Mouse (Mus musculus): ENCODE measurements around the gene Chic1. TPM values are rescaled to one million over a fixed set of nuclear protein-coding genes. Genes with fewer than 3 reads are reported as not detected.
A peak's percentile ranks its signal among the peaks of the same experiment; 100 is the strongest.

The Chic1 gene
- polyA plus RNA-seq (2015; fragmentation: Nextera tagmentation; extraction: Ambion mirVana), result 4.4 and 5.0 TPM in 2 replicates

DNA sequence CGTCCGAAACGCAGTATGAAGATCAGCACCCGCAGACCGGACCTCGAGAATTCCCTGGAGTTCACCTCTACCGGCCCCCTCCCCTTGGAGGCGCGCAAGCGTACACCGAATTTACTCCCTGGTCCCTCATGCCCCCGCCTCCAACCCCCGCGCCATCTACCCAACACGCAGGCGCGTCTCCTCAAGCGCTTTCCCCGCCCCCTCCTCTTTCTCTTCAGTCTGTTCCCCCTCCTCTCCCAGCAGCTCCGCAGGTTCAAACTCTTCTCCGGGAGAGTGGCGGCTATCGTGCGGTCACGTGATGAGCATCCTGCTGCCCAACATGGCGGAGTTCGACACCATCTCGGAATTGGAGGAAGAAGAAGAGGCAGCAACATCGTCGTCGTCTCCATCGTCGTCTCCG lies at the start of gene Chic1:
Chic1 (plus strand) TSS at position 190 of the 400 bp plus-strand sequence.
- Histone ChIP-seq H3K27me3 (replicated peaks) (no peaks in the 10 kb centered on the region), H3K9me3 (no peaks in the 10 kb centered on the region), H3K27ac (no peak within 1 kb of the TSS), H3K9ac (peak within 1 kb of the TSS; percentile 46), H3K4me3 (replicated peaks) (peak within 1 kb of the TSS; percentile 52), H3K36me3 (no peaks in the 10 kb centered on the region), H3K4me2 (replicated peaks) (peak within 1 kb of the TSS; percentile 53), H3K4me1 (replicated peaks) (no peaks in the 10 kb centered on the region)
- ATAC-seq, result peak; percentile 94
- 13% methylated on average over 33 of the region's 34 CpGs for WGBS

DNA sequence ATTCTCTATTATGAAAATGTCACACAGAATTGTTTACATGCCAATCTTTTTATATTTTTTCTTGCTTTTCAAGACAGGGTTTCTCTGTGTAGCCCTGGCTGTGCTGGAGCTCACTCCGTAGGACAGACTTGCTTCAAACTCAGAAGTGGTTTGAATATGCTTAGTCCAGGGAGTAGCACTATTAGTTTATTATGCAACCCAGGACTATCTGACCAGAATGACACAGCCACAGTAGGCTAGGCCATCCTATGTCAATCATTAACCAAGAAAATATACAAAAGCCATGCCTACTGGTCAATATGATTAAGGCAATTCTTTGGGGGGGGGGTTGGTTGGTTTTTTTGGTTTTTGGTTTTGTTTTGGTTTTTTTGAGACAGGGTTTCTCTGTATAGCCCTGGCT lies 48.0 kb upstream of the Chic1 start:
- Histone ChIP-seq H3K4me3 (replicated peaks) (no peak overlapping the region), H3K27ac (no peak overlapping the region), H3K9ac (no peak overlapping the region), H3K4me1 (replicated peaks) (no peaks in the 10 kb centered on the region), H3K4me2 (replicated peaks) (no peak overlapping the region), H3K27me3 (replicated peaks) (no peaks in the 10 kb centered on the region), H3K36me3 (no peaks in the 10 kb centered on the region), H3K9me3 (no peaks in the 10 kb centered on the region)
- WGBS, result 78% methylated on average over 1 of the region's 1 CpGs
- ATAC-seq, result no peak

DNA sequence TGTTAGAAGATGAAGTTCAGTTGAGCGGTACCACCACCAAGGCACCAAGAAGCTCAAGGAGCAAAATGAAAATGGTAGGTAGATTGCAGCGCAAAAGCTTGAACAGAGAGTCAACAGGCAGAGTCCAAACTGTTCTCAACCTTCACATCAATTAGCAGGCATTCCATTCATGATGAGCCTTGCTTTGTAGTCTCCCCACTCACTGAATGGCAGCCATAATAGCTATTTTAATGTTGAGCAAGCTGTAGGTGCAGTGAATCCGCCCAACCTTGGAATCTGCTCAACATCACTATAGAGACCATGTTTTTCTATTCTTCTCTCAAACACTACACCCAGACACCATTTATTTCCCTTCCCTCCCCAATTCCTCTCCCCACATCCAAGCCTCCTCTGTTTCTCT lies 44.6 kb upstream of the Chic1 start:
- H3K4me2 ChIP-seq (replicated peaks), result no peak overlapping the region
- WGBS, result 87% methylated on average over 3 of the region's 3 CpGs
- no peaks in the 10 kb centered on the region for H3K4me1 ChIP-seq (replicated peaks)
- no peaks in the 10 kb centered on the region for H3K36me3 ChIP-seq
- no peak overlapping the region for H3K4me3 ChIP-seq (replicated peaks)
- ATAC-seq, result no peak
- H3K27ac ChIP-seq, result no peak overlapping the region
- H3K9me3 ChIP-seq, result no peaks in the 10 kb centered on the region
- H3K9ac ChIP-seq, result no peak overlapping the region
- no peaks in the 10 kb centered on the region for H3K27me3 ChIP-seq (replicated peaks)

DNA sequence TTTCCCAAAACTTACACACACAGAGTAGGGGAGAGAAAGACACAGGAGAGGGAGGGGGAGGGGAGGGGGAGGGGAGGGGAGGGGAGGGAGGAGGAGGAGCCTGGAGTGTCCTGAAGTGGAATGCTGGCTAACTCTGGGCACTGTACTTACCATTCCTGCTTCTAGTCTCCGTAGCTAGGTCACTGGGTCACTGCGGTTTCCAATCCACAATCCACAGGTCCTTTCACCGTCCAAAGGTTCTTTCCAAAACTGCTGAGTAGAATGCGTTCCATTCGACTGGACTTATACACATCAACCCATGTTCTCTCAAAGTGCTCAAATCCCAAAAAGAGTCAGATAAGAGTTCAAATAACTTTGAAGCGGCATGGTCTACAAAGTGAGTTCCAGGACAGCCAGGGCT lies 42.1 kb upstream of the Chic1 start:
- H3K9ac ChIP-seq, result no peak overlapping the region
- no peak overlapping the region for H3K27ac ChIP-seq
- WGBS, result 78% methylated on average over 6 of the region's 6 CpGs
- H3K4me3 ChIP-seq (replicated peaks), result no peak overlapping the region
- no peaks in the 10 kb centered on the region for H3K9me3 ChIP-seq
- H3K4me2 ChIP-seq (replicated peaks), result no peak overlapping the region
- no peaks in the 10 kb centered on the region for H3K4me1 ChIP-seq (replicated peaks)
- peaks cover 4% of the 10 kb centered on the region; the same call in 1 of the 2 replicates for H3K27me3 ChIP-seq (replicated peaks)
- no peak for ATAC-seq
- no peaks in the 10 kb centered on the region for H3K36me3 ChIP-seq

DNA sequence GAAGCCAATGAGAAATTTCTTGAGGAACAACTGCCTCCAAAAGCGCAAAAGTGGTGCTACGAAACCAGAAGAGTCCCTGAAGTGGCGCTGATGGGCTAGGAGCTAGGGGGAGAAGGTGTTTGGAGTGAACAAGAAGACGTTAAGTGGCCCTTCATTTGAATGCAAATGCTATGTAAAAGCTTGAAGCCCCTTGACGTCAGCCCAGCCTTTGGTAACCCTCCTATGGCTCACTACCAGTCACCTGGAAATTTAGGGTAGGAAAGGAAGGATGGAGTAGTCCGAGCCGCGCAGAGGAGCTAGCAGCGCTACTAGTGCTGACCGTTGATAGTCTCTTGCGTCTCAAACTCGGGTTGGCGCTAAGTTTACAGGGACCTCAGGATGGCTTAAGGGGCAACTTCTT lies 35.1 kb upstream of the Chic1 start, which contains the start of gene Cdx4:
Cdx4 (plus strand) TSS at position 253 of the 400 bp plus-strand sequence.
- Histone ChIP-seq H3K4me1 (replicated peaks) (no peaks in the 10 kb centered on the region), H3K4me3 (replicated peaks) (no peak within 1 kb of the TSS), H3K9me3 (no peaks in the 10 kb centered on the region), H3K27ac (no peak within 1 kb of the TSS), H3K9ac (no peak within 1 kb of the TSS), H3K36me3 (no peaks in the 10 kb centered on the region), H3K4me2 (replicated peaks) (peak within 1 kb of the TSS; percentile 31; the same call in 1 of the 2 replicates), H3K27me3 (replicated peaks) (peaks cover 29% of the 10 kb centered on the region)
- ATAC-seq, result no peak
- 41% methylated on average over 13 of the region's 13 CpGs for WGBS

DNA sequence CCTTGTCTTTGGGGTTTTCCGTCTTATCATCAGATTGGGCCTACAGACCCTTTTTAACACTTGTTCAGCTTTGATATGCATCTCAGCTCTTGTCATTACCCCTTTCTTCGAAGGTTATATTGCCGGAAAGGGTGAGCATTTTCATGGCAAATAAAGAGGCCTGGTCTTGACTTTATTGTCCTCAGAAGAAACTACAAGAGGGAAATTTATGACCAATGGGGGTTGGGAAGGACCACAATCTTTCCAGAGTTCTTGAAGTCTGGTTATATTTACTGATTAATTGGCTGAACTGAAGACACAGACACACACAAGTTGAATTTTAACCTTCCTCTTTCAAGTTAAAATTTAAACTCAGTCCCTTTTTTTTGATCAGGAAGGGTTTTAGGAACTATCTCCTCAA lies 30.4 kb upstream of the Chic1 start:
- Histone ChIP-seq H3K9ac (no peak overlapping the region), H3K4me3 (replicated peaks) (no peak overlapping the region), H3K9me3 (no peaks in the 10 kb centered on the region), H3K27me3 (replicated peaks) (peaks cover 18% of the 10 kb centered on the region), H3K27ac (no peak overlapping the region), H3K36me3 (no peaks in the 10 kb centered on the region), H3K4me1 (replicated peaks) (no peaks in the 10 kb centered on the region), H3K4me2 (replicated peaks) (no peak overlapping the region)
- ATAC-seq, result 0 out of 2 replicates have a peak, but pooled peaks have one; percentile 58
- WGBS, result 44% methylated on average over 3 of the region's 3 CpGs

DNA sequence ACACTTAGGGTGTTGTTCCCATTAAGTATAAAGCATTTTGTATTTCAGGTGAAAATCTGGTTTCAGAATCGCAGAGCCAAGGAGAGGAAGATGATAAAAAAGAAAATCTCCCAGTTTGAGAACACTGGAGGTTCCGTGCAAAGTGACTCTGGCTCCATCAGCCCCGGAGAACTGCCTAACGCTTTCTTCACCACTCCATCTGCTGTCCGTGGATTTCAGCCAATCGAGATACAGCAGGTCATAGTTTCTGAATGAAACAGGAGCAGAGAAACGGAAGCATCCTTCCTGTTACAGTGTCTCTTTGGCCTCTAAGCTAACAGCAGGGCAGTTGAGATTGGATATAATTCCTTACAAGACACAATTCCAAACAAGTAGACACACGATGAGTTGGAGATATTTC lies 26.9 kb upstream of the Chic1 start:
- H3K9ac ChIP-seq, result no peak overlapping the region
- no peaks in the 10 kb centered on the region for H3K36me3 ChIP-seq
- H3K9me3 ChIP-seq, result no peaks in the 10 kb centered on the region
- no peaks in the 10 kb centered on the region for H3K4me1 ChIP-seq (replicated peaks)
- 74% methylated on average over 8 of the region's 8 CpGs for WGBS
- no peaks in the 10 kb centered on the region for H3K27me3 ChIP-seq (replicated peaks)
- no peak for ATAC-seq
- H3K4me3 ChIP-seq (replicated peaks), result no peak overlapping the region
- H3K4me2 ChIP-seq (replicated peaks), result no peak overlapping the region
- no peak overlapping the region for H3K27ac ChIP-seq

DNA sequence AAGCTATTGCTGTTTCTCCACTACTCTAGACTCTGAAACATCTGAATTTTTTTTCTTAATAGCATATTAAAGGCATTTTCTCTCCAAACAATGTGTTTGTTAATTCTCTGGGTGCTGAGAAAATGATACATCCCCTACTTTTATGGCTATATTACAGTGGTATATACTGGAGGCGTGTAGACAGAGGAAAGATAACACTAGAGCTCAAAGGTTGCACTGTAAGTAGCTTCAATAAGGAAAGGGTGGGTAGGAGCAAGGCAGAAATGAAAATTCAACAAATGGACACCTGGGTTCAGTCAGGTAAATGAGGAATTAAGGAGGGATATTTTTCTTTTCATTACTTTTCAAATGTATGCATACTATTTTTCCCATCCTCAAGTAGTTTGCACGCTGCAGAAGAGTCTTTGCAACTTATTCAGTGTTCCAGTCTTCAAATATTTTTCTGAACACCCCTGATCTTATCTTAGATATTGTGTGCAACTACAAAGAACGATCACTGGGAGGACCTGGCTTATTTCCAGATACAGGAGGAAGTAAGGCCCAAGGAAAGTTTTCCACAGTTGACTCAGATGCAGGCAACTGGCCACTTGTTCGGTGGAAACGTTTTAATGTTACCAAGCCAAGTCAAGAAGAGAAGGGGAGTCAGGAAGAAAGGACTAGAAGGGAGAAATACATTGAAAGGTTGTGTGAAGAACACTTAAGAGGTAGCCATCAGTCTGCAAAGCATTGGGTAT lies 25.0 kb upstream of the Chic1 start:
- Histone ChIP-seq H3K9me3 (no peaks in the 10 kb centered on the region), H3K27me3 (replicated peaks) (no peaks in the 10 kb centered on the region), H3K4me3 (replicated peaks) (no peak overlapping the region), H3K4me2 (replicated peaks) (no peak overlapping the region), H3K9ac (no peak overlapping the region), H3K36me3 (no peaks in the 10 kb centered on the region), H3K4me1 (replicated peaks) (no peaks in the 10 kb centered on the region), H3K27ac (0 out of 2 replicates have a peak overlapping the region, but pooled peaks have one; percentile 23)
- peak; percentile 95 for ATAC-seq
- 53% methylated on average over 5 of the region's 5 CpGs for WGBS

DNA sequence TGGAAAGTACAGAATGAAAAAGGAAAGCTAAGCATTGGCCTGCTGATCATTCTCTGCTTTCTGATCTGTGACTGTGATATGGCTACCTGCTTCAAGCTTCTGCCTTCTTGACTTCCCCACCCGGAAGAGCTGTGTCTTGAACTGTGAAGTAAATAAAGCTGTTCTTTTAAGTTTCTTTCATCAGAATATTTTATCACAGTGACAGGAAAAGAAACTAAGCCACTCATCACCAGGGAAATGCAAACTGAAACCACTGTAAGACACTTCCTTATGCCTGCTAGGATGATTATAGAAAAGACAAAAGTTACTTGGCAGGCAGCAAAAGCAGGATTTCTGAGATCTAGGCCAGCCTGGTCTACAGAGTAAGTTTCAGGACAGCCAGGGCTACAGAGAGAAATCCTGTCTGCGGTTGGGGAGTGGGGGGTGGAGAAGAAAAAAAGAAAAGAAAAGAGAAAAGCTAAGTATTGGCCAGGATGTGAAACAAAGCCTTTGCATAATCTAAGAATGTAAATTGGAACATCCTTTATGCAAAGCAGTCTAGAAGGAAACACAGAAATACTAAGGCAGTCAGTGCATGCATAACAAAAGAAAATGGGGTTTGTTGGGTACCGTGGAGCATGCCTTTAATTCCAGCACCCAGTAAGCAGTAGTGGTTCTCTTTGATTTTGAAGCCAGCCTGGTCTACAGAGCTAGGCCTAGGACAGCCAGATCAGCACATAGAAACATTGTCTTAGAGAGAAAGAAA lies 14.7 kb upstream of the Chic1 start:
- H3K9me3 ChIP-seq, result no peaks in the 10 kb centered on the region
- no peak overlapping the region for H3K27ac ChIP-seq
- no peak overlapping the region for H3K9ac ChIP-seq
- no peaks in the 10 kb centered on the region for H3K4me1 ChIP-seq (replicated peaks)
- no peak for ATAC-seq
- H3K27me3 ChIP-seq (replicated peaks), result 0 out of 2 replicates have a peak, but pooled peaks cover 8% of the 10 kb centered on the region
- no peak overlapping the region for H3K4me3 ChIP-seq (replicated peaks)
- no peaks in the 10 kb centered on the region for H3K36me3 ChIP-seq
- H3K4me2 ChIP-seq (replicated peaks), result no peak overlapping the region
- WGBS, result 70% methylated on average over 3 of the region's 3 CpGs

DNA sequence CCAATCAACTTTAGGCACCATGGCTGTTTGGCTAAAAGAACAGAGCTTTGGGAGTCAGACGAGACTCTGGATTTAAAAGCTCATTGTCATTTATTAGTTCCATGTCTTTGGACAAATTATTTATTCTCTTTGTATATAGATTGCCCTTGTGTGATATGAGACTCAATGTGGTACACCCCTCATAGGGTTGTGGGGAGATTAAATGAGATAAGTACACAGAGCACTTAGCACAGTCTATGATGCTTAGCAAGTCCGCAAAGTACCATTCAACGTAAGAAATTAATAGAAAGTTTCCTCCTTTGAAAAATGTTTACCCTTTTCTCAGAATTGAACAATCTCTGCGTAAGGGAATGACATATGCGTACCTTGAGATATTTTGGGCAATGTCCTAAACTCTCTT lies 492 bp upstream of the Chic1 start:
- 47% methylated on average over 5 of the region's 5 CpGs for WGBS
- 0 out of 2 replicates have a peak, but pooled peaks have one; percentile 16 for ATAC-seq

DNA sequence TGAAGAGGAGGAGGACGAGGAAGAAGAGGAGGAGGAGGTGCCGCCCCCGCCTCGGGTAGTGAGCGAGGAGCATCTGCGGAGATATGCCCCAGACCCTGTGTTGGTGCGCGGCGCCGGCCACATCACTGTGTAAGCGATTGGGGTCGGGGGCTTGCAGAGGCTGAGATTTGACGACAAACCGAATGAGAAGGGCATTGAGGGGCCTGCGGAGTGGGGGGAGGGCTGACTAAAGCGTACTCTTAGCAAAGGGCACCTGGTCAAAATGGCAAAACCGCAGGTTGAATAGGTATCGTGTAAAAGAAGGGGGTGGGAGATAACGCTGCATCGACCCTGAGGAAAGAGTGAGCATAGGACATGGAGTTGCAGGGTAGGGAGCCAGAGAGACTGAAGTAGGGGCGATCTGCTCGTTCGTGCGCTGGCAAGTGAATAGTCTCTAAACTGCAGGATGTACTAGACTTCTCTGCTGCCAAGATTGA lies 523 bp downstream of the Chic1 start:
- Histone ChIP-seq H3K36me3 (no peaks in the 10 kb centered on the region), H3K9ac (peak overlapping the region; percentile 46), H3K9me3 (no peaks in the 10 kb centered on the region), H3K4me1 (replicated peaks) (no peaks in the 10 kb centered on the region), H3K4me3 (replicated peaks) (peak overlapping the region; percentile 52), H3K27me3 (replicated peaks) (no peaks in the 10 kb centered on the region), H3K27ac (no peak overlapping the region), H3K4me2 (replicated peaks) (peak overlapping the region; percentile 53)
- 11% methylated on average over 24 of the region's 24 CpGs for WGBS
- peak; percentile 57 for ATAC-seq

More for the DNA sequence above, 492 bp upstream of the Chic1 start:
- Histone ChIP-seq H3K27me3 (replicated peaks) (no peaks in the 10 kb centered on the region), H3K4me2 (replicated peaks) (peak overlapping the region; percentile 53), H3K4me3 (replicated peaks) (peak overlapping the region; percentile 52; the same call in 1 of the 2 replicates), H3K9ac (no peak overlapping the region), H3K27ac (no peak overlapping the region), H3K36me3 (no peaks in the 10 kb centered on the region), H3K4me1 (replicated peaks) (no peaks in the 10 kb centered on the region), H3K9me3 (no peaks in the 10 kb centered on the region)

DNA sequence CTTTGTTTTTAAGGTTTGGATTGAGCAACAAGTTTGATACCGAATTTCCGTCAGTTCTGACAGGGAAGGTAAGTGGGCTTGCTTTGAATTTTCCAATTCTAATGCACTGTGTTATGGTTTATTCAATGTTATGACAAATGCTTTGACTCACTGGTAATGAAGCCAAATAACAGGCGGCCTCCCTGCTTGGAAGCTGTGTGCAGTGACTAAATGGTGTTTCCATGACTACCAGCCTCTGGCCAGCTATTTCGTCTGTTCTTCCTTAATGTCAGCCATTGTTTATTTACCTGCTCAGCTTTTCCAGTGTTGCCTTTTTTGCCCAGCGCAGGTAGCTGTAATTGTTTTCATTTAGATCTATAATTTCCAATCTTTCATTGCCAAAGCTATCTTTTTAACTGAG lies 9.9 kb downstream of the Chic1 start:
- no peak overlapping the region for H3K4me2 ChIP-seq (replicated peaks)
- no peak for ATAC-seq
- no peak overlapping the region for H3K27ac ChIP-seq
- H3K36me3 ChIP-seq, result no peaks in the 10 kb centered on the region
- H3K9ac ChIP-seq, result no peak overlapping the region
- no peak overlapping the region for H3K4me3 ChIP-seq (replicated peaks)
- 50% methylated on average over 5 of the region's 5 CpGs for WGBS
- no peaks in the 10 kb centered on the region for H3K27me3 ChIP-seq (replicated peaks)
- no peaks in the 10 kb centered on the region for H3K4me1 ChIP-seq (replicated peaks)
- H3K9me3 ChIP-seq, result no peaks in the 10 kb centered on the region
